Mouse (Mus musculus) neutrophil, adult 59 days (primary cell): ENCODE results near the gene Fbln7. TPM values are rescaled to one million over a fixed set of nuclear protein-coding genes. Genes with fewer than 3 reads are reported as not detected.

Experiments used
- total RNA-seq, 2 experiments: library from RNA; stranded (reverse); gene quantifications; 1 replicate in 1 of 2; 2 replicates in 1 of 2; pipeline ENCODE4 v1.2.4; 2023

The Fbln7 gene
- not detected for total RNA-seq

GRCm38 (mm10) chr2:128862636-128863035, at the start of gene Fbln7:
Gene Fbln7 (plus strand): TSS chr2:128862981.

GRCm38 (mm10) chr2:128817786-128818681, 44.7 kb upstream of the Fbln7 start, which contains the start of gene Tmem87b:
Gene Tmem87b (plus strand): TSS chr2:128818118.

GRCm38 (mm10) chr2:128943538-128944528, 81.1 kb downstream of the Fbln7 start, which contains the start of gene Zc3h8:
Gene Zc3h8 (minus strand): TSS chr2:128944077.

Other genes with a start within 250 kb of the Fbln7 start
- 10 to 100 TPM; 56.0 to 59.0 TPM for gene Anapc1, start 175.6 kb upstream of the Fbln7 start, total RNA-seq
- gene Mertk, start 164.0 kb upstream of the Fbln7 start, total RNA-seq, result under 1 TPM; 0.31 to 0.35 TPM
- gene Tmem87b, start 44.9 kb upstream of the Fbln7 start, total RNA-seq, result 10 to 100 TPM; 14.5 to 15.3 TPM
- 1 to 10 TPM; 1.7 to 2.4 TPM for gene Zc3h8, start 81.1 kb downstream of the Fbln7 start, total RNA-seq
- gene Zc3h6, start 104.4 kb downstream of the Fbln7 start, total RNA-seq, result 1 to 10 TPM; 2.0 to 2.3 TPM
- 1 to 10 TPM; 2.6 to 2.9 TPM for gene Gm10762, start 104.7 kb downstream of the Fbln7 start, total RNA-seq
- gene Vinac1, start 185.2 kb downstream of the Fbln7 start, total RNA-seq, result not detected
- 1 to 10 TPM; 1.4 to 2.9 TPM for gene Ttl, start 203.0 kb downstream of the Fbln7 start, total RNA-seq
- 10 to 100 TPM in 1 of 2 experiments, 1 to 10 TPM in 1; 9.2 to 11.9 TPM for gene Polr1b, start 238.0 kb downstream of the Fbln7 start, total RNA-seq